Mouse (Mus musculus) embryonic facial prominence, embryonic 13.5 days (tissue): Measurements from ENCODE around the gene Mcrip1. TPM values are rescaled to one million over a fixed set of nuclear protein-coding genes. Genes with fewer than 3 reads are reported as not detected.

Experiments used
- ATAC-seq: fragments of 200-750 bp; cut with Nextera tagmentation; 2 replicates; pipeline ENCODE4 v1.8.0; 2017; ENCODE audit warnings: low read depth; ENCODE audit not compliant: insufficient number of reproducible peaks, insufficient read depth, low FRiP score, low TSS enrichment
- H3K27ac ChIP-seq: fragments of 300-500 bp; sonication (generic); 2 replicates; pipeline ENCODE4 v1.5.1; 2015; ENCODE audit warnings: moderate library complexity, mild to moderate bottlenecking, inconsistent platforms
- H3K27me3 ChIP-seq: fragments of 300-500 bp; sonication (generic); 2 replicates; pipeline ENCODE4 v1.6.1; 2015; ENCODE audit warnings: mild to moderate bottlenecking, inconsistent platforms
- H3K36me3 ChIP-seq: fragments of 300-500 bp; sonication (generic); 2 replicates; pipeline ENCODE4 v1.6.1; 2015; ENCODE audit warnings: mild to moderate bottlenecking, inconsistent platforms
- H3K4me1 ChIP-seq: fragments of 300-500 bp; sonication (generic); 2 replicates; pipeline ENCODE4 v1.6.1; 2015; ENCODE audit warnings: inconsistent platforms
- H3K4me2 ChIP-seq: fragments of 300-500 bp; sonication (generic); 2 replicates; pipeline ENCODE4 v1.6.1; 2015; ENCODE audit warnings: moderate library complexity, mild to moderate bottlenecking, inconsistent platforms
- H3K4me3 ChIP-seq: fragments of 300-500 bp; sonication (generic); 2 replicates; pipeline ENCODE4 v1.5.1; 2015; ENCODE audit warnings: mild to moderate bottlenecking, inconsistent platforms
- H3K9ac ChIP-seq: fragments of 300-500 bp; sonication (generic); 2 replicates; pipeline ENCODE4 v1.6.1; 2015; ENCODE audit warnings: mild to moderate bottlenecking, inconsistent platforms
- H3K9me3 ChIP-seq: fragments of 300-500 bp; sonication (generic); 2 replicates; pipeline ENCODE4 v1.6.1; 2016; ENCODE audit warnings: inconsistent platforms
- WGBS: fragments of 180-500 bp; shearing (Covaris S2); methylation state at CpG from one replicate; pipeline ENCODE4 v1.1.7; 2015; ENCODE audit warnings: mixed read lengths; 5-methylcytosine and 5-hydroxymethylcytosine counted together
- polyA plus RNA-seq: library from polyadenylated mRNA; unstranded; fragments of >200 nt; fragmentation: Nextera tagmentation; extraction: Ambion mirVana; gene quantifications from 2 replicates; pipeline ENCODE4 v1.2.1, GENCODE M21; 2015

Mcrip1 gene
- polyA plus RNA-seq, 1 experiment from 2014 or later: 247 TPM

- Histone ChIP-seq H3K27ac (peak overlapping the region; percentile 52; the same call in 1 of the 2 replicates), H3K9me3 (no peaks in the 10 kb centered on the region), H3K4me3 (no peak overlapping the region), H3K4me1 (peaks cover 12% of the 10 kb centered on the region), H3K9ac (no peak overlapping the region), H3K27me3 (no peaks in the 10 kb centered on the region), H3K4me2 (no peak overlapping the region), H3K36me3 (no peaks in the 10 kb centered on the region)
- no peak for ATAC-seq
- WGBS: 88% methylated on average over 9 of the region's 9 CpGs
These were observed 41.1 kb downstream of the Mcrip1 start for GRCm38 (mm10) chr11:120508290-120508870.

- peaks cover 12% of the 10 kb centered on the region for H3K4me1 ChIP-seq
- 70% methylated on average over 13 of the region's 13 CpGs for WGBS
- H3K36me3 ChIP-seq: no peaks in the 10 kb centered on the region
- no peak overlapping the region for H3K4me3 ChIP-seq
- no peak overlapping the region for H3K4me2 ChIP-seq
- no peaks in the 10 kb centered on the region for H3K9me3 ChIP-seq
- no peaks in the 10 kb centered on the region for H3K27me3 ChIP-seq
- peak overlapping the region; percentile 52 for H3K27ac ChIP-seq
- no peak for ATAC-seq
- no peak overlapping the region for H3K9ac ChIP-seq
These were observed 41.8 kb downstream of the Mcrip1 start for GRCm38 (mm10) chr11:120507611-120508289.

GRCm38 (mm10) chr11:120506899-120507298 lies 42.6 kb downstream of the Mcrip1 start:
- WGBS: 63% methylated on average over 4 of the region's 4 CpGs
- peaks cover 12% of the 10 kb centered on the region for H3K4me1 ChIP-seq
- no peak for ATAC-seq
- no peak overlapping the region for H3K27ac ChIP-seq
- H3K9ac ChIP-seq: no peak overlapping the region
- H3K36me3 ChIP-seq: no peaks in the 10 kb centered on the region
- H3K4me3 ChIP-seq: no peak overlapping the region
- H3K27me3 ChIP-seq: no peaks in the 10 kb centered on the region
- no peaks in the 10 kb centered on the region for H3K9me3 ChIP-seq
- no peak overlapping the region for H3K4me2 ChIP-seq

GRCm38 (mm10) chr11:120505661-120506060 lies 43.9 kb downstream of the Mcrip1 start:
- H3K4me2 ChIP-seq: no peak overlapping the region
- H3K9me3 ChIP-seq: no peaks in the 10 kb centered on the region
- H3K9ac ChIP-seq: no peak overlapping the region
- H3K27ac ChIP-seq: no peak overlapping the region
- ATAC-seq: no peak
- no peaks in the 10 kb centered on the region for H3K36me3 ChIP-seq
- 85% methylated on average over 3 of the region's 3 CpGs for WGBS
- no peaks in the 10 kb centered on the region for H3K27me3 ChIP-seq
- no peak overlapping the region for H3K4me3 ChIP-seq
- H3K4me1 ChIP-seq: peaks cover 8% of the 10 kb centered on the region

- Histone ChIP-seq H3K4me1 (peaks cover 6% of the 10 kb centered on the region; the same call in 1 of the 2 replicates), H3K9me3 (no peaks in the 10 kb centered on the region), H3K9ac (no peak overlapping the region), H3K4me2 (no peak overlapping the region), H3K36me3 (peaks cover 26% of the 10 kb centered on the region), H3K27ac (no peak overlapping the region), H3K27me3 (no peaks in the 10 kb centered on the region), H3K4me3 (no peak overlapping the region)
- ATAC-seq: no peak
- WGBS: 86% methylated on average over 4 of the region's 4 CpGs
These were observed 47.8 kb downstream of the Mcrip1 start for GRCm38 (mm10) chr11:120501701-120502100.

GRCm38 (mm10) chr11:120501018-120501417 lies 48.5 kb downstream of the Mcrip1 start:
- ATAC-seq: no peak
- H3K4me3 ChIP-seq: no peak overlapping the region
- H3K4me1 ChIP-seq: peaks cover 6% of the 10 kb centered on the region; the same call in 1 of the 2 replicates
- no peak overlapping the region for H3K4me2 ChIP-seq
- WGBS: 65% methylated on average over 6 of the region's 6 CpGs
- H3K9ac ChIP-seq: no peak overlapping the region
- H3K27me3 ChIP-seq: no peaks in the 10 kb centered on the region
- no peaks in the 10 kb centered on the region for H3K9me3 ChIP-seq
- no peak overlapping the region for H3K27ac ChIP-seq
- H3K36me3 ChIP-seq: peaks cover 33% of the 10 kb centered on the region

GRCm38 (mm10) chr11:120500357-120500756 lies 49.2 kb downstream of the Mcrip1 start:
- Histone ChIP-seq H3K27me3 (no peaks in the 10 kb centered on the region), H3K36me3 (peaks cover 40% of the 10 kb centered on the region), H3K9me3 (no peaks in the 10 kb centered on the region), H3K27ac (no peak overlapping the region; the same call in 1 of the 2 replicates), H3K4me2 (no peak overlapping the region), H3K4me3 (no peak overlapping the region), H3K9ac (0 out of 2 replicates have a peak overlapping the region, but pooled peaks have one; percentile 36), H3K4me1 (peaks cover 6% of the 10 kb centered on the region; the same call in 1 of the 2 replicates)
- no peak for ATAC-seq
- WGBS: 14% methylated on average over 3 of the region's 3 CpGs

GRCm38 (mm10) chr11:120499894-120500293 lies 49.6 kb downstream of the Mcrip1 start:
- H3K27me3 ChIP-seq: no peaks in the 10 kb centered on the region
- ATAC-seq: no peak
- no peak overlapping the region for H3K27ac ChIP-seq
- H3K4me1 ChIP-seq: peaks cover 6% of the 10 kb centered on the region; the same call in 1 of the 2 replicates
- H3K9ac ChIP-seq: no peak overlapping the region
- peaks cover 44% of the 10 kb centered on the region for H3K36me3 ChIP-seq
- no peak overlapping the region for H3K4me3 ChIP-seq
- WGBS: 77% methylated on average over 6 of the region's 6 CpGs
- no peak overlapping the region for H3K4me2 ChIP-seq
- H3K9me3 ChIP-seq: no peaks in the 10 kb centered on the region

- Histone ChIP-seq H3K4me3 (no peak overlapping the region), H3K4me2 (no peak overlapping the region), H3K27me3 (no peaks in the 10 kb centered on the region), H3K36me3 (peaks cover 53% of the 10 kb centered on the region), H3K4me1 (peaks cover 7% of the 10 kb centered on the region), H3K9ac (no peak overlapping the region), H3K27ac (no peak overlapping the region), H3K9me3 (no peaks in the 10 kb centered on the region)
- ATAC-seq: no peak
- WGBS: 89% methylated on average over 5 of the region's 5 CpGs
These were observed 50.6 kb downstream of the Mcrip1 start for GRCm38 (mm10) chr11:120498891-120499290.

GRCm38 (mm10) chr11:120498226-120498625 lies 51.3 kb downstream of the Mcrip1 start:
- Histone ChIP-seq H3K4me1 (peaks cover 13% of the 10 kb centered on the region), H3K36me3 (peaks cover 53% of the 10 kb centered on the region), H3K4me2 (no peak overlapping the region), H3K9ac (no peak overlapping the region), H3K4me3 (no peak overlapping the region), H3K27ac (no peak overlapping the region), H3K9me3 (no peaks in the 10 kb centered on the region), H3K27me3 (no peaks in the 10 kb centered on the region)
- 93% methylated on average over 12 of the region's 12 CpGs for WGBS
- no peak for ATAC-seq

GRCm38 (mm10) chr11:120497436-120497835 lies 52.1 kb downstream of the Mcrip1 start:
- 90% methylated on average over 3 of the region's 3 CpGs for WGBS
- H3K27me3 ChIP-seq: no peaks in the 10 kb centered on the region
- H3K27ac ChIP-seq: no peak overlapping the region
- peaks cover 53% of the 10 kb centered on the region for H3K36me3 ChIP-seq
- no peaks in the 10 kb centered on the region for H3K9me3 ChIP-seq
- H3K4me2 ChIP-seq: no peak overlapping the region
- H3K4me3 ChIP-seq: no peak overlapping the region
- no peak for ATAC-seq
- H3K9ac ChIP-seq: no peak overlapping the region
- H3K4me1 ChIP-seq: peaks cover 21% of the 10 kb centered on the region

- no peak for ATAC-seq
- peak overlapping the region; percentile 99; the same call in 1 of the 2 replicates for H3K4me3 ChIP-seq
- peaks cover 56% of the 10 kb centered on the region for H3K36me3 ChIP-seq
- 80% methylated on average over 3 of the region's 3 CpGs for WGBS
- peak overlapping the region; percentile 89; the same call in 1 of the 2 replicates for H3K9ac ChIP-seq
- H3K4me2 ChIP-seq: peak overlapping the region; percentile 95
- H3K9me3 ChIP-seq: no peaks in the 10 kb centered on the region
- H3K27me3 ChIP-seq: no peaks in the 10 kb centered on the region
- no peak overlapping the region for H3K27ac ChIP-seq
- peaks cover 34% of the 10 kb centered on the region for H3K4me1 ChIP-seq
These were observed 55.6 kb downstream of the Mcrip1 start for GRCm38 (mm10) chr11:120493911-120494310.
